Mouse (Mus musculus): ENCODE measurements around the gene Arf3. TPM values are rescaled to one million over a fixed set of nuclear protein-coding genes. Genes with fewer than 3 reads are reported as not detected.

Gene Arf3
- total RNA-seq, 2 experiments from 2014 or later, result 20.8 to 20.9 TPM

Other genes starting within 250 kb of the Arf3 start
- gene Kansl2, start 228.9 kb downstream of the Arf3 start, total RNA-seq (2021), result 10 to 100 TPM; 75.0 to 79.4 TPM
- 10 to 100 TPM; 27.6 to 32.1 TPM for gene Ccnt1, start 192.3 kb downstream of the Arf3 start, total RNA-seq (2021)
- 1 to 10 TPM; 1.6 TPM for gene 4930415O20Rik, start 192.2 kb downstream of the Arf3 start, total RNA-seq (2021)
- gene Adcy6, start 153.1 kb downstream of the Arf3 start, total RNA-seq (2021), result 100 to 1,000 TPM; 207 TPM
- 1 to 10 TPM; 3.3 to 4.0 TPM for gene Cacnb3, start 132.4 kb downstream of the Arf3 start, total RNA-seq (2021)
- 10 to 100 TPM; 51.5 to 65.1 TPM for gene Ddx23, start 100.3 kb downstream of the Arf3 start, total RNA-seq (2021)
- gene Rnd1, start 85.8 kb downstream of the Arf3 start, total RNA-seq (2021), result 1 to 10 TPM; 1.1 to 1.4 TPM
- under 1 TPM; 0.33 to 0.42 TPM for gene Ccdc65, start 55.0 kb downstream of the Arf3 start, total RNA-seq (2021)
- 1 to 10 TPM; 6.2 to 6.7 TPM for gene Fkbp11, start 35.0 kb downstream of the Arf3 start, total RNA-seq (2021)
- under 1 TPM; 0.27 to 0.33 TPM for gene Wnt10b, start 14.9 kb upstream of the Arf3 start, total RNA-seq (2021)
- gene Wnt1, start 26.6 kb upstream of the Arf3 start, total RNA-seq (2021), result not detected
- under 1 TPM; 0.22 to 0.35 TPM for gene Ddn, start 46.3 kb upstream of the Arf3 start, total RNA-seq (2021)
- gene Prkag1, start 68.3 kb upstream of the Arf3 start, total RNA-seq (2021), result 100 to 1,000 TPM in 1 of 2 experiments, 10 to 100 TPM in 1; 99.8 to 112 TPM
- gene Kmt2d, start 108.0 kb upstream of the Arf3 start, total RNA-seq (2021), result 10 to 100 TPM; 56.9 to 60.3 TPM
- 1 to 10 TPM; 3.0 to 4.3 TPM for gene Rhebl1, start 131.3 kb upstream of the Arf3 start, total RNA-seq (2021)
- gene Dhh, start 135.3 kb upstream of the Arf3 start, total RNA-seq (2021), result 1 to 10 TPM; 1.7 to 1.9 TPM
- 10 to 100 TPM; 15.0 TPM for gene Lmbr1l, start 155.0 kb upstream of the Arf3 start, total RNA-seq (2021)
- 100 to 1,000 TPM; 130 to 145 TPM for gene Tuba1b, start 171.4 kb upstream of the Arf3 start, total RNA-seq (2021)
- gene Gm49450, start 190.3 kb upstream of the Arf3 start, total RNA-seq (2021), result not detected
- 10 to 100 TPM; 73.0 to 74.5 TPM for gene Tuba1a, start 190.5 kb upstream of the Arf3 start, total RNA-seq (2021)